Mouse (Mus musculus) mouse embryonic stem cell (cell line): ENCODE data around the gene Rin3.

Source experiments
- in situ Hi-C, 2 experiments: fragments of 300-500 bp; cut with MboI; formaldehyde crosslinking; loops; 1 replicate in 1 of 2; 3 replicates in 1 of 2; pipeline ENCODE4 v1.14.3; 2019 to 2020; ENCODE audit warnings: low sequenced_read_pairs in 2 of 2, low pct_unique_long_range_greater_than_20kb in 1 of 2, mixed read lengths in 1 of 2; ENCODE audit not compliant: unreplicated experiment in 1 of 2

The Rin3 gene

GRCm38 (mm10) chr12:102321064-102321728 lies 38.3 kb downstream of the Rin3 start:
- in situ Hi-C loops: no loop called here

DNA sequence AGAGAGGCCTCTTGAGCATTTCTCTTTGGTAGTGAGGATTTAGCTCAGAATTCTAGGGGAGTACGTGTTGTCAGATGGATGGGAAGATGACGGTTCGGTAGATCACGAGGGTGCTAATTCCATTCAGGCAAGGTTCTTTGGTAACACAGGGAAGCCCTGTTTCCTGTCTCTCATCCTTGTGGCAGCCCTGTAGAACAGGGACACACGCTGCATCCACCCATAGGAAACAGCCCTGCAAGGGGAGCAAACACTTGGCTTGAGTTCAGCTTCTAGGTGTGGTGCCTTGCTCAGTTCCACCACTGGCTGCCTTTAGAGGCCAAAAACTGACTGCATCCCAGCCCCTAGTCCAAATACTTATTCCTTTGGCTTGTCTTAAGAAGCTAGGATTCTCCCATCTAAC lies 39.0 kb downstream of the Rin3 start:
- in situ Hi-C loops: no loop called here

GRCm38 (mm10) chr12:102323392-102323791 lies 40.5 kb downstream of the Rin3 start:
- in situ Hi-C loops: no loop called here

GRCm38 (mm10) chr12:102324156-102324885 lies 41.5 kb downstream of the Rin3 start:
- in situ Hi-C loops: no loop called here

DNA sequence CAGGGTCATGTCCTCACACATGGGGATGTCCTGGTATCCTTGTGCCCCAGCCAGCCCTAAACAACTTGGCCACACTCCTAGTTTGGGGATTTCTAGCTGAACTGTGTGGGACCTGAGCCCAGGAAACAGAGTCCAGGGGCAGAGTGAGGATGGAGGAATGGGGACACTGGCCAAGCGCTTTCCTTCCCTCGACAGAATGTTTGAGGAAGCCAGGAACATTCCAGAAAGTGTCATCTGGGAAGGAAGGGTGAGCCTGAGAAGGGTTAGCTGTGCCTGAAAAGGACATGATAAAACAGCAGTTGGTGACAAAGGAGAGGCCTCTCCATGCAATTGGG lies 42.0 kb downstream of the Rin3 start:
- in situ Hi-C loops: no loop called here

DNA sequence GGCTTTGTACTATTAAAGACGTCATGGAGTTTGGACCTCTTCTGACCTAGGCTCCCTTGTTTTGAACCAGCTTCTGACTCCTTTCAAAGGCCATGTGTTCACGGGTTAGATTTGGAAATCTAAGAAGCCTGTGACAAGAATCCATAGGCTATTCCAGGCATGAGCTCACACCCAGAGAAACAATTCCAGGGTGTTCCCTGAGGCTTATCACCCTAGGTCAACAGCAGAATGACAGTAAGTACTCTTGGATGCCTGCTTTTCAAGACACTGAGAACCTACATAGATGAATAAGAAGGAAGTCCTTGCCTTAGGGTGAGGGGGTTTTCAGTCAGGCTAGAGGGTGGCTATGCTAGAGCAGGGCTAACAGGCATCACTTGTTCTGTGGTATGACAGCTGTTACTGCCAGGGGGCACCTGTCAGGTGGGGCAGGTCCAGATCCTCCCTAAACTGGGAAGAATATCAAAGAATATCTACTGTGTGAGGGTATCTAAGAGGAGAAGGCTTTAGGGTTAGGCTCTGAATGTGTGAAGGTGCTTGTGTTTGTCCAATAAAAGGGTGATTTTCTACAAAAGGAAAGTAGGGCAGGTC lies 44.0 kb downstream of the Rin3 start:
- in situ Hi-C loops: no loop called here

DNA sequence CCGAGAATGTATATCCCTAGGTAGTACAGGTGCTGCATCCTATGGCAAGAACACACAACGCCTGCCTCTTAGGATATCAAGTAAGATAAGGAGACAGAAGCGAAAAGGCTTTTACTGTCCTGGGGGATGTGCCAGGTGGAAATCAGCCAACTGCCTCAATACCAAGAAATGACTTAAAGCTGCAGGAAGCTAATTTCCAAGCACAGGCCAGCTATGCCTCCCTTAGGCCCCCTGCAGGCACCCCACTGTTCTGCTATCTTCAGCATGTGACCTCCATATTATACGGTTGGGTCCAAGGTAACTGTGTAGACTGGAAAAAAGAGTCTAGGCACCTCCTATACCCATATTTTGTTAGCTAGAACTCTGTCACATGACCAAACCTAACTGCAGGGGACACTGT lies 44.7 kb downstream of the Rin3 start:
- in situ Hi-C loops: no loop called here

DNA sequence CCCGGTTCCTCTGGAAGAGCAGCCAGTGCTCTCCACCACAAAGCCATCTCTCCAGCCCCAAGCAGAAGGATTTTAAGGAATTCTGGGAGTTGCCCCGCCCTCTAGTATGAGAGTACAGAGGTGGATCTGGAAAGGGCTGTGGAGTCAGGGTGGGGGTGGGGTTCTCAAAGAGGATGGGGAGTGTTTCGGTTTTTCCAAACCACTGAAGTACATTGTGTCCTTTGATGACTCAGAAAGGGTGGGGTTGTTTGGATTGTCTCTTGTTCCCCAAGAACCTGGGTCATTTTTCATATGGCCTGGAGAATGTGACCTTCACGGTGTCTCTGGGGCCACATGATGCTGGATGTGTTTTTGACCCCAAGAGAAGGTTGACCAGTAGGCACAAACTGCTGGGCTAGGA lies 45.2 kb downstream of the Rin3 start:
- in situ Hi-C loops: no loop called here

GRCm38 (mm10) chr12:102330188-102330587 lies 47.3 kb downstream of the Rin3 start:
- in situ Hi-C loops: no loop called here

GRCm38 (mm10) chr12:102330731-102331130 lies 47.9 kb downstream of the Rin3 start:
- in situ Hi-C loops: no loop called here

GRCm38 (mm10) chr12:102333101-102333500 lies 50.3 kb downstream of the Rin3 start:
- in situ Hi-C loops: no loop called here

- in situ Hi-C loops: no loop called here
Observed at GRCm38 (mm10) chr12:102339085-102339484, 56.2 kb downstream of the Rin3 start.

DNA sequence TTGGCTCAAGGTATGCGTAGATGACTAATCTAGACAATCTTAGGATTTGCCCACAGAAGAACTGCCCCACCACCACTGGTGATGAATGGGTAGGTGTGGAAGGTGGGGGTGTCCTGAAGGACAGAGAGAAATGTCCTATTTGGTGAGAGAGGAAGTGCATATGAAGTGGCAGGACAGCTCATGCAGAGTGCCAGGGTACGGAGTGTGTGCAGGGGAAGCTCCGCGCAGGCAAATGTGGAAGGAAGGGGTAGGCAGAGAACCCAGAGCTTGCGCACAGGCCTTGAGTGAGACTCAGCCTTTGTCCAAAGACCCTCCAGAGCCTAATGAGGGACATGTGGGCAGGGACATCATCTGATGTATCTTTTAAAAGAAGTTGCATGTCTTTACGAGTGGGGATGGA lies 57.6 kb downstream of the Rin3 start:
- in situ Hi-C loops: no loop called here

GRCm38 (mm10) chr12:102342147-102342546 lies 59.3 kb downstream of the Rin3 start:
- in situ Hi-C loops: no loop called here

DNA sequence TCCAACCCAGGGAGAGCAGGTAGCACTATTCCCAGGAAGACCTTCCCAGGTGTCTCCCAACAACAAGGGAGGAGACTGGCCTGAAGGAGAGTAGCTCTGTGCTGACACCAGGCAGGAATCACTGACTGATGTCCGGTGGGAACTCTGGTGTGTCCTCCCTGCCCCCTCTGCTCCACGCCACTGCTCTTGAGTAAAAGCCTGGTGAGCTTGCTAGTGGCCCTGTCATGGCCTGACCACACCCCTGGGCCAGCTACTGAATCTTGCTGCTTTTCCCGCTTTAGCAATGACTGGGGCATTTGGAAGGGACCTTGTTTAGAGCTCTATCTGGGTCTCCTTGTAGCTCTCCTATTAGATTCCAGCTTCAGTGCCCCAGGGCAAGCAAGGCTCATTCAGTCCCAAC lies 59.8 kb downstream of the Rin3 start:
- in situ Hi-C loops: no loop called here

GRCm38 (mm10) chr12:102345031-102345815 lies 62.4 kb downstream of the Rin3 start:
- in situ Hi-C loops: no loop called here

DNA sequence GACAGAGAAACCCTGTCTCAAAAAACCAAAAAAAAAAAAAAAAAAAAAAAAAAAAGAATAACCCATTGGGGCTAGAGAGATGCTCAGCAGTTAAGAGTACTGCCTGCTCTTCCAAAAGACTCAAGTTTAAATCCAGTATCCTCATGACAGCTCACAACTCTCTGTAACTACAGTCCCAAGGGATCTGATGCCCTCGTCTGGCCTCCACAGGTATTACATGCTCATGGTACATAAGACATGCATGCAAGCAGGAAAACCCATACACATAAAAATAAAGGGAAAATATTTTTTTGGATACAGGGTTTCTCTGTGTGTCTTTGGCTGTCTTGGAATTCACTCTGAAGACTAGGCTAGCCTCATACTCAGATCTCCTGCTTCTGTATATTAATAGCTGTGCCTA lies 63.7 kb downstream of the Rin3 start:
- in situ Hi-C loops: no loop called here

GRCm38 (mm10) chr12:102348447-102348846 lies 65.6 kb downstream of the Rin3 start:
- in situ Hi-C loops: no loop called here

DNA sequence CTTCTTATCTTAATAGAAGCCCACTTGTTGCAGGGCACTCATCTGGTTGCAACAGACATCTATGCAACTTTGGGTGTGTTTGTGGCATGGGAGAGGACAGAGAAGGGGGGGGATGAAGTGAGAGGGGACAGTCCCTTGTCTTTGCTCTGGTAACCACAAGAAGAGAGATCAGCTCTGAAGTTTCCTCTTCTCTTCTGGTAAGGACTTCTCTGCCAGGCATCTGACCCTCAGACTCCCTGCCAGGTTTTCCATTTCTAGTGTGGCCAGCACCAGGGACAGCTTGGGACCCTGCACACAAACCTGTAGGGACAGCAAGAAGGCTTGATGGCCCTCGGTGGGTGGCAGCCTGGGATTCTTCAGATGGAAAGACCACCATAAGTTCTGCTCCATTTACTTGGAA lies 68.1 kb downstream of the Rin3 start:
- in situ Hi-C loops: loop anchor here in 1 of 2 experiments (25.0 kb wide), 1 partner anchor 339 kb away; no protein-coding TSS in a partner anchor
